Mouse (Mus musculus): Measurements from ENCODE around the gene Wdsub1. TPM values are rescaled to one million over a fixed set of nuclear protein-coding genes. Genes with fewer than 3 reads are reported as not detected.

Wdsub1 gene
- polyA plus RNA-seq, 1 experiment from 2014 or later, result 18.9 TPM

DNA sequence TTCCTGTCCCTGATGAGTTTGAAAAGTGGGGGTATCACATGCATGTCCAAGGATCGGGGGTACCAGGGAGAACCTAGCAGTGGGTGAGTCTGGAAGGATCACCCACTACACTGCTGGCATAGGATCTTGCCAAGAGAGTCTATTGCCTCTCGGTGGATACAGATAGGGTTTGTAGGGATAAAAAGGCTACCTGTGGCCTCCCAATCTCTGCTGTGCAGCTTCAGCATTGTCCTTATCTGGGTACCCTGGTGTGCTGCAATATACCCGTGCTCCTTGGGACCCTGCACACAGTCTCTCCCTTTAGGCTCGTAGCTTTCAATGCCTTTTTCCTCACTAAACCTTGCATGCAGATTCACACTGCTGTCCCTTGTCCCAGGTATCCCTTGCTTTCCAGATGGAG is 73.8 kb downstream of the Wdsub1 start:
- no peaks in the 10 kb centered on the region for H3K9me3 ChIP-seq (ENCODE audit: control insufficient read depth, low read length)
- no peak for ATAC-seq
- no peak overlapping the region for H3K27ac ChIP-seq (ENCODE audit: low read depth, low read length)
- H3K4me3 ChIP-seq (ENCODE audit: low read length), result no peak overlapping the region
- no peaks in the 10 kb centered on the region; the same call in none of the 2 replicates for H3K4me1 ChIP-seq (ENCODE audit: control insufficient read depth, insufficient read depth, low read depth, low read length)
- no peaks in the 10 kb centered on the region for H3K36me3 ChIP-seq (ENCODE audit: control insufficient read depth, insufficient read depth, low read length)
- 91% methylated on average over 4 of the region's 4 CpGs for WGBS
- H3K9ac ChIP-seq (ENCODE audit: low read depth, low read length), result no peak overlapping the region
- H3K4me2 ChIP-seq (ENCODE audit: low read length), result no peak overlapping the region
- no peaks in the 10 kb centered on the region for H3K27me3 ChIP-seq (replicated peaks; ENCODE audit: control insufficient read depth, insufficient read depth, low read length)

DNA sequence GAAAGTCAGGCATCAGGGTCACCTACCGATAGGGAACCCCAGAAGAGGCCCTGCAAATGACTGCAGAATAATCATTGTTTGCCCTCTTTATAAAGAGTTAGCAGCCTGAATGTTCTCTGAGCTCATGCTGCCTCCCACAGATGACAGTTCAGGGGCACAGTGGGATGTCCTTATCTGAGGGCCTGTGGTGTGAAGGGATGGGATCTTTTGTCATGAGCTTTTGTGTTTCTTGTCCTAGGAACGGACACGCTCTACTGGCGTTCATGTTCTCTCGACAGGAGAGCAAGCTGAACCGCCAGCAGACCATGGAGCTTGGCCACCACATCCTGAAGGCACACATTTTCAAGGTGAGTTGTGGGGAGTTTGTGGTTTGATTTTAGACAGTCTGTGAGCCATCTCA is 76.4 kb downstream of the Wdsub1 start:
- H3K9me3 ChIP-seq (ENCODE audit: control insufficient read depth, low read length), result no peaks in the 10 kb centered on the region
- H3K4me2 ChIP-seq (ENCODE audit: low read length), result no peak overlapping the region
- H3K9ac ChIP-seq (ENCODE audit: low read depth, low read length), result no peak overlapping the region
- H3K27me3 ChIP-seq (replicated peaks; ENCODE audit: control insufficient read depth, insufficient read depth, low read length), result no peaks in the 10 kb centered on the region
- H3K4me1 ChIP-seq (ENCODE audit: control insufficient read depth, insufficient read depth, low read depth, low read length), result no peaks in the 10 kb centered on the region; the same call in none of the 2 replicates
- WGBS, result 25% methylated on average over 6 of the region's 6 CpGs
- no peak overlapping the region for H3K4me3 ChIP-seq (ENCODE audit: low read length)
- no peak for ATAC-seq
- no peak overlapping the region for H3K27ac ChIP-seq (ENCODE audit: low read depth, low read length)
- H3K36me3 ChIP-seq (ENCODE audit: control insufficient read depth, insufficient read depth, low read length), result no peaks in the 10 kb centered on the region

DNA sequence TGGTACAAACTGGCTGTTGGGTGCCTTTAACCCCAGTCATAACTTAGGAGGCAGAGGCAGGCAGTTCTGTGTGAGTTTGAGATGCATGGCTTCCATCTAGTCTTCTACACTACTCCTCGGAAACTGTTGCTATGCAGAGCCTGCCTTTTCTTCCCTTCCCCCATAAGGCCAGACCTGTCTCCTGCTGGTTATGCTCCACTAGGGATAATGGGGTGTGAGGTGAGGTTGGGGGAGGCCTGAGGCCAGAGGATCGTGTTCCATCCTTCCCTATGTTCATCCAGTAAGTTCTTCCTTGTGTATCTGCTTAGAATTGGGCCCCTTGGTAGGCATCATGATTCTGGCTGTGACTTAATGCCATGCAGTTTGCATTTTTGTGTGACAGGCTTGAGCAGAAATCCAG is 76.8 kb downstream of the Wdsub1 start:
- H3K27ac ChIP-seq (ENCODE audit: low read depth, low read length), result no peak overlapping the region
- H3K4me2 ChIP-seq (ENCODE audit: low read length), result no peak overlapping the region
- ATAC-seq, result no peak
- H3K9me3 ChIP-seq (ENCODE audit: control insufficient read depth, low read length), result no peaks in the 10 kb centered on the region
- no peak overlapping the region for H3K4me3 ChIP-seq (ENCODE audit: low read length)
- no peaks in the 10 kb centered on the region for H3K27me3 ChIP-seq (replicated peaks; ENCODE audit: control insufficient read depth, insufficient read depth, low read length)
- no peak overlapping the region for H3K9ac ChIP-seq (ENCODE audit: low read depth, low read length)
- 36% methylated on average over 2 of the region's 2 CpGs for WGBS
- no peaks in the 10 kb centered on the region; the same call in 1 of the 2 replicates for H3K4me1 ChIP-seq (ENCODE audit: control insufficient read depth, insufficient read depth, low read depth, low read length)
- H3K36me3 ChIP-seq (ENCODE audit: control insufficient read depth, insufficient read depth, low read length), result no peaks in the 10 kb centered on the region

DNA sequence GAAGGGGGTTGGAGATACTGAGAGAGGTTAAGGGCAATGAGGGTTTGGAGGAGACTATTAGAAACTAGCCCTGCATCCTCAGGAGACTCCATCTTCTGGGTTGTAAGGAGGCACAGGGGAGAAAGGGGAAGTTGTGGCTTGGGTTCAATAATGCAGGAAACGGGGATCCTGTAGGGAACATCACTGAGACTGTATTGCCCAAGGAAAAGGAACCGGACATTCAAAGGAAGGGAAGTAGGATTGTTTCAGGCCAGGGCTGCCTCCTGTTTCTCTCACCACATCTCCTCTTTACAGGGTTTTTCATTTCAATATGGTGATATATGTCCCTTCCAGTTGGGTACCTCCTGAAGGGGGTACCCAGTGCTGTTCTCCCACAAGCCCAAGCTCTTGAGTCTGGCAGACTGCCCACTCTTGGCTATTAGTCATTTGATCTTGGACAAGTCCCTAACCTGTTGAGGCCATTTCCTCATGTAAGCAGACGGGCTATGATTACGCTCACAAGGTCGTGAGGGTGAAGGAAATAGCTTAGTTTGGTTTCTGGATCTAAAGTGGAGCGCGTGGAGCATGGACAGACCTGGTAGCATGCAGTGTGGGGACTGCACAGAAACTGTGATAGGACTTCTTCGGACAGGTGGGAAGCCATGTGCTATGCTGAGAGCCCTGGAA is 79.5 kb downstream of the Wdsub1 start:
- H3K9ac ChIP-seq (ENCODE audit: low read depth, low read length), result no peak overlapping the region
- no peak for ATAC-seq
- H3K9me3 ChIP-seq (ENCODE audit: control insufficient read depth, low read length), result no peaks in the 10 kb centered on the region
- H3K4me3 ChIP-seq (ENCODE audit: low read length), result no peak overlapping the region
- H3K27ac ChIP-seq (ENCODE audit: low read depth, low read length), result no peak overlapping the region
- no peaks in the 10 kb centered on the region for H3K4me1 ChIP-seq (ENCODE audit: control insufficient read depth, insufficient read depth, low read depth, low read length)
- no peaks in the 10 kb centered on the region for H3K36me3 ChIP-seq (ENCODE audit: control insufficient read depth, insufficient read depth, low read length)
- H3K4me2 ChIP-seq (ENCODE audit: low read length), result no peak overlapping the region
- WGBS, result 94% methylated on average over 8 of the region's 8 CpGs
- H3K27me3 ChIP-seq (replicated peaks; ENCODE audit: control insufficient read depth, insufficient read depth, low read length), result no peaks in the 10 kb centered on the region
